Mouse (Mus musculus): ENCODE measurements around the gene Ttc4. TPM values are rescaled to one million over a fixed set of nuclear protein-coding genes. Genes with fewer than 3 reads are reported as not detected.

Gene Ttc4
- polyA plus RNA-seq, 1 experiment, result 41.3 TPM

DNA sequence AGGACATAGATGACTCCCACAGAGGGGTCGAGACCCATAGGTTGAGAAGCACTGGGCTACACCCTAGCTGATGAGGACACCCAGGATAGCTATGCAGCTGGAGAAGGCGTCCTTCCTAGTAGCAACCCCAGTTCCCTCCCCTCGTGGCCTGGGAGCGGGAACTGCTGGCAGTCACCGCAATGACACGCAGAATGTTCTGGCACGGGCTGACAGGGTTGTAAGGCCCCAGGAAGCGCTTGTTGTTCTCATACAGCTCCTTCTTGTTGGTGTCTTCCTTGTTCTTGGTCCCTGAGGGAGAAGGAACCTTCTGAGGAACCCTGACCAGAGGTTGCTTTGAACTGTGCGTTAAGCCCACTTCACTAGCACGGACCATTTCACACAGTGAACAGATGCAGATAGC, 25.2 kb upstream of the Ttc4 start:
- no peak overlapping the region for H3K27ac ChIP-seq (ENCODE audit: insufficient read depth, low read depth, low read length)
- no peak overlapping the region for H3K4me3 ChIP-seq (ENCODE audit: insufficient read depth, low read depth, low read length)
- no peaks in the 10 kb centered on the region for H3K36me3 ChIP-seq (ENCODE audit: control insufficient read depth, insufficient read depth, low read length)
- DNase-seq, result no peak
- no peaks in the 10 kb centered on the region for H3K27me3 ChIP-seq (replicated peaks; ENCODE audit: control insufficient read depth, insufficient read depth, low read length)
- no peaks in the 10 kb centered on the region for H3K4me1 ChIP-seq (ENCODE audit: control insufficient read depth, insufficient read depth, low read length)
- 68% methylated on average over 10 of the region's 10 CpGs for WGBS
- TF ChIP-seq CTCF (conservative IDR thresholded peaks at IDR 0.05; ENCODE audit: insufficient read depth, insufficient read length, low read depth, low read length), result no peak
- TF ChIP-seq POLR2A (IDR thresholded peaks at IDR 0.05; ENCODE audit: low read depth, low read length), result no peak

DNA sequence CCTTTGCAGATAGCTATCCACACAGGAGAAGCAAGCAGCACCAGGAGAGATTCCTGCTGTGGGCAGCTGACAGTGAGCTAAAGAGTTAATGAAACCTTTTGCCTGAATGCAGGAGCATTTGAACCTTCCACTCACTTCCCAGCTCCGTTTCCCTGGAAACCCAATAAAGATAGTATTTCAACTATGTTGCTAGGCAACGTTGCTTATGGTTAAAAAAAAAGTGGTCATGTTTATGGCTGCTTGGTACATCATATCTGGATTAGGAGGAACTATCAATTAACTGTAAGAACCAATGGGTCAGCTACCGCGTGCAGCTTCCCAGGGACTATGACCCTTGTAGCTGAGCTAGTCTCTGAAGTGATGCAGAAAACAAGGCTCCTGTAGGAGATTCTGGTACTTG, 22.1 kb upstream of the Ttc4 start:
- Histone ChIP-seq H3K27ac (ENCODE audit: insufficient read depth, low read depth, low read length) (no peak overlapping the region), H3K4me1 (ENCODE audit: control insufficient read depth, insufficient read depth, low read length) (no peaks in the 10 kb centered on the region), H3K4me3 (ENCODE audit: insufficient read depth, low read depth, low read length) (no peak overlapping the region), H3K36me3 (ENCODE audit: control insufficient read depth, insufficient read depth, low read length) (no peaks in the 10 kb centered on the region), H3K27me3 (replicated peaks; ENCODE audit: control insufficient read depth, insufficient read depth, low read length) (no peaks in the 10 kb centered on the region)
- no peak for TF ChIP-seq CTCF (conservative IDR thresholded peaks at IDR 0.05; ENCODE audit: insufficient read depth, insufficient read length, low read depth, low read length)
- no peak for TF ChIP-seq POLR2A (IDR thresholded peaks at IDR 0.05; ENCODE audit: low read depth, low read length)
- no peak for DNase-seq
- 43% methylated on average over 4 of the region's 4 CpGs for WGBS

DNA sequence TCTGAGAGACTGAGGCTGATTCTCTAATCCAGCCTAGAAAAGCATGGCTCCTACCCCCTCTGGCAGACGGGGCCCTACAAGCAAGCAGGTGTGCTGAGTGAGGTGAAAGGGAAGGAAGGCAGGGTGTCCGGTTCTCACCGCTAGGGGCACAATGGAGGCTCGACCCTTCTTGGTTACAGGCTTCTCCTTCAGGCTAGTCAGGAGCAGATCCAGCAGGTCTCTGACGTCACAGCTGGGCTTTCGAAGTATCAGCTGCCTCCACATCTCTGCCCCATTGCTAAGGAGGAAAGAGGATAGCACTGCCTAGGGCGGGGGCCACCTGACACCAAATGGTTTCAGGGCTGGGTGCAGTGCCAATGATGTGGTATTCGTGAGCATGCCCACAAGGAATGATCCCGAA, 21.2 kb upstream of the Ttc4 start:
- WGBS, result 19% methylated on average over 9 of the region's 9 CpGs
- TF ChIP-seq POLR2A (IDR thresholded peaks at IDR 0.05; ENCODE audit: low read depth, low read length), result no peak
- TF ChIP-seq CTCF (conservative IDR thresholded peaks at IDR 0.05; ENCODE audit: insufficient read depth, insufficient read length, low read depth, low read length), result peak; percentile 72
- peak; percentile 42 for DNase-seq

DNA sequence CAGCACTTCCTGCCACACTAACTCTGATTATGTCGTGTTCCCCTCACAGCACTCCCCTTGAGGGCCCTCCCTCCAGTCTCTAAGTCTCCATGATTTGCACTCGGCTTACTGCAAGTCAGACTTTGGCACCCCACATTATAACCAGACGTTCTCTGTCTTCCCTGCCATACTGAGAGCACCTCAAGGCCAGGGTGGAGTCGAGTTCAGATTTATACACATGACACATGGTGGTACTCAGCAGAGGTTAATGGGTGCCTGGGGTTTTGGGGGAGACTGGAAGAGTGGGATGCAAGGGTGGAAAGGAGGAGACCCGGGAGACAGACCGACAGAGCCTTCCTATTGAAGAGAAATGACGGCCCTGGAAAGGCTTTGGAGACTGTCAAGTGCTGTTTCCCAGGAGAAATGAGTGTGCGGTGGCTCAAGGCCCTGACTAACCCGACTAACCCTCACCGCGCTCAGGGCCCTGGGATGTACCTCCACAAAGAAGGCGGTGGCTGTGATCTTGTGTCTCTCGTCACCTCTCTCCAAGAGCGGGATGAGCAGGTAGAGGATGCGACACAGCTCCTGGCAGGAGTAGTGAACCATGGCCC, 15.2 kb upstream of the Ttc4 start:
- H3K36me3 ChIP-seq (ENCODE audit: control insufficient read depth, insufficient read depth, low read length), result no peaks in the 10 kb centered on the region
- no peak overlapping the region for H3K27ac ChIP-seq (ENCODE audit: insufficient read depth, low read depth, low read length)
- no peaks in the 10 kb centered on the region for H3K27me3 ChIP-seq (replicated peaks; ENCODE audit: control insufficient read depth, insufficient read depth, low read length)
- TF ChIP-seq POLR2A (IDR thresholded peaks at IDR 0.05; ENCODE audit: low read depth, low read length) (no peak), CTCF (conservative IDR thresholded peaks at IDR 0.05; ENCODE audit: insufficient read depth, insufficient read length, low read depth, low read length) (no peak)
- no peak for DNase-seq
- no peaks in the 10 kb centered on the region for H3K4me1 ChIP-seq (ENCODE audit: control insufficient read depth, insufficient read depth, low read length)
- 82% methylated on average over 15 of the region's 15 CpGs for WGBS
- no peak overlapping the region for H3K4me3 ChIP-seq (ENCODE audit: insufficient read depth, low read depth, low read length)

More for the DNA sequence above, 21.2 kb upstream of the Ttc4 start:
- H3K36me3 ChIP-seq (ENCODE audit: control insufficient read depth, insufficient read depth, low read length), result no peaks in the 10 kb centered on the region
- no peak overlapping the region for H3K27ac ChIP-seq (ENCODE audit: insufficient read depth, low read depth, low read length)
- H3K4me1 ChIP-seq (ENCODE audit: control insufficient read depth, insufficient read depth, low read length), result no peaks in the 10 kb centered on the region
- H3K27me3 ChIP-seq (replicated peaks; ENCODE audit: control insufficient read depth, insufficient read depth, low read length), result no peaks in the 10 kb centered on the region
- no peak overlapping the region for H3K4me3 ChIP-seq (ENCODE audit: insufficient read depth, low read depth, low read length)

DNA sequence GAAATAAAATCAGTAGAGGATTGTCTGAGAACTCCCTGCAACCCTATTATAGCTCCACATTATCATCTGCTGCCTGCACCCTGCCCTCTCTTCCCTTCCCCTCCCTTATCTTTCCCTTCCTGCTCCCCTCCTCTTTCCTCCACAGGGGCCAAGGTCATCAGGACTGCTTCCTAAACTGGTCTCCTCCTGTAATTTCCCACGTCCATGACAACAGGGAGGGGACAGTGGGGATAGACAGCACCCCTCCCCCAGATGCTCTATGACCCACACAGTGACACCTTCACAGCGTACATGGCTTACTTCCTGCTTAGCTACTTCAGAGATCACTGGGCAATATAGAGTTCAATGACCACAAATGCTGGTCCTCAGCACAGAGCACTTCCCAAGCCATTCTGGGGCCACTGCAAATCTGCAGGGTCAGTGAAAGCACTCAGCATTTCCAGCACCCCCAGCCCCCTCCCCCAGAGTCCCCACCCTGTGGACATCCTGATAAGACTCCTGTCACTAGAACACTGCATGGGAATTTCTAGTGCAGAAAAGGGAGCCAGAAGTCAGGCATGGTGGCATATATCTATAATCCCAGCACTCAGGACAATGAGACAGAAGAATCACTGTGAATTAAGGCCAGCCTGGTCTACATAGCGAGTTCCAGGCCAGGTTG, 10.0 kb upstream of the Ttc4 start:
- Histone ChIP-seq H3K27me3 (replicated peaks; ENCODE audit: control insufficient read depth, insufficient read depth, low read length) (no peaks in the 10 kb centered on the region), H3K27ac (ENCODE audit: insufficient read depth, low read depth, low read length) (no peak overlapping the region), H3K36me3 (ENCODE audit: control insufficient read depth, insufficient read depth, low read length) (no peaks in the 10 kb centered on the region), H3K4me1 (ENCODE audit: control insufficient read depth, insufficient read depth, low read length) (no peaks in the 10 kb centered on the region), H3K4me3 (ENCODE audit: insufficient read depth, low read depth, low read length) (no peak overlapping the region)
- TF ChIP-seq CTCF (conservative IDR thresholded peaks at IDR 0.05; ENCODE audit: insufficient read depth, insufficient read length, low read depth, low read length) (no peak), POLR2A (IDR thresholded peaks at IDR 0.05; ENCODE audit: low read depth, low read length) (no peak)
- WGBS, result 47% methylated on average over 3 of the region's 3 CpGs
- DNase-seq, result no peak

DNA sequence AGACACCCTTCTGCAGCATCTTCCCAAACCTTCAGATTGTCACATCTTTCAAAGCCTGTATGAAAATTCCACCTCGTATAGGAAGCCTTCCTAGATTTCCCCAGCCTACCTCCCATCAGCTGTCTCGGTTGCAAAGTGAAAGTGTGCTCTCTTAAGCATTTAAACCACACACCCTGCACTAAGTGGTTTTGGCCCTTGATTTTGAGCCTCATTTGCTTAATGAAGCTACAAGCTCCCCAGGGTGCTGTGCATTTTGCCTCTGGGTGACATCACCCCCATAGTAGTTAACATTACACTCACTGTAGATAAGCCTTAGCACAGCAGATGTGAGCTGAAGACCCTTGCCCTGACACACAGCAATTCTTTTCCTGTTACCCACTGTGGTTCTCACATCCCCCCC, 2.2 kb upstream of the Ttc4 start:
- Histone ChIP-seq H3K36me3 (ENCODE audit: control insufficient read depth, insufficient read depth, low read length) (no peaks in the 10 kb centered on the region), H3K27ac (ENCODE audit: insufficient read depth, low read depth, low read length) (no peak overlapping the region), H3K27me3 (replicated peaks; ENCODE audit: control insufficient read depth, insufficient read depth, low read length) (no peaks in the 10 kb centered on the region), H3K4me1 (ENCODE audit: control insufficient read depth, insufficient read depth, low read length) (0 out of 2 replicates have a peak, but pooled peaks cover 2% of the 10 kb centered on the region), H3K4me3 (ENCODE audit: insufficient read depth, low read depth, low read length) (no peak overlapping the region)
- no peak for DNase-seq
- TF ChIP-seq POLR2A (IDR thresholded peaks at IDR 0.05; ENCODE audit: low read depth, low read length) (no peak), CTCF (conservative IDR thresholded peaks at IDR 0.05; ENCODE audit: insufficient read depth, insufficient read length, low read depth, low read length) (no peak)
- whole genome bisulfite sequencing, result 40% methylated on average over 2 of the region's 2 CpGs

DNA sequence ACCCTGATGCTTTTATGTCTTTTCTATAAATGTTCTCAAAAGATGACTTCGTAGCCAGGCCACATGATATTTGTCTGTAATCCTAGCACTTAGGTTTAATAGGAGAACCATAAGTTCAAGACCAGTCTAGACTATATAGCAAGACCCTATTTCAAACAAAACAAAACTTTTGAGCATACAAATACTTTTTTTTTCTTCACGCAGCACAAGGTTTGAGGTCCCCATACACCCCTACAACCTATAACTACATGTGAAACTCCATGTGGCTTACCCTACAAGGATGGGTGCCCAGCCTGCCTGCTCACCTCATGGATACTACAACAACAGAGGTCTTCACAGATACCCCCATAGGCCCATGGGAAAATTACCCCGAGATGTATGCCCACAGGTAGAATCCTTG, 408 bp upstream of the Ttc4 start:
- 0 out of 2 replicates have a peak, but pooled peaks cover 2% of the 10 kb centered on the region for H3K4me1 ChIP-seq (ENCODE audit: control insufficient read depth, insufficient read depth, low read length)
- DNase-seq, result no peak
- H3K4me3 ChIP-seq (ENCODE audit: insufficient read depth, low read depth, low read length), result 0 out of 2 replicates have a peak overlapping the region, but pooled peaks have one; percentile 83
- TF ChIP-seq POLR2A (IDR thresholded peaks at IDR 0.05; ENCODE audit: low read depth, low read length) (no peak), CTCF (conservative IDR thresholded peaks at IDR 0.05; ENCODE audit: insufficient read depth, insufficient read length, low read depth, low read length) (no peak)
- WGBS, result 43% methylated on average over 3 of the region's 3 CpGs
- peaks cover 3% of the 10 kb centered on the region; the same call in 1 of the 2 replicates for H3K36me3 ChIP-seq (ENCODE audit: control insufficient read depth, insufficient read depth, low read length)
- H3K27ac ChIP-seq (ENCODE audit: insufficient read depth, low read depth, low read length), result no peak overlapping the region
- no peaks in the 10 kb centered on the region for H3K27me3 ChIP-seq (replicated peaks; ENCODE audit: control insufficient read depth, insufficient read depth, low read length)

Data from kidney, adult 2 months (tissue).